Comparison of ENCODE assay signal across 8 mouse cellular contexts in the genomic region with DNA sequence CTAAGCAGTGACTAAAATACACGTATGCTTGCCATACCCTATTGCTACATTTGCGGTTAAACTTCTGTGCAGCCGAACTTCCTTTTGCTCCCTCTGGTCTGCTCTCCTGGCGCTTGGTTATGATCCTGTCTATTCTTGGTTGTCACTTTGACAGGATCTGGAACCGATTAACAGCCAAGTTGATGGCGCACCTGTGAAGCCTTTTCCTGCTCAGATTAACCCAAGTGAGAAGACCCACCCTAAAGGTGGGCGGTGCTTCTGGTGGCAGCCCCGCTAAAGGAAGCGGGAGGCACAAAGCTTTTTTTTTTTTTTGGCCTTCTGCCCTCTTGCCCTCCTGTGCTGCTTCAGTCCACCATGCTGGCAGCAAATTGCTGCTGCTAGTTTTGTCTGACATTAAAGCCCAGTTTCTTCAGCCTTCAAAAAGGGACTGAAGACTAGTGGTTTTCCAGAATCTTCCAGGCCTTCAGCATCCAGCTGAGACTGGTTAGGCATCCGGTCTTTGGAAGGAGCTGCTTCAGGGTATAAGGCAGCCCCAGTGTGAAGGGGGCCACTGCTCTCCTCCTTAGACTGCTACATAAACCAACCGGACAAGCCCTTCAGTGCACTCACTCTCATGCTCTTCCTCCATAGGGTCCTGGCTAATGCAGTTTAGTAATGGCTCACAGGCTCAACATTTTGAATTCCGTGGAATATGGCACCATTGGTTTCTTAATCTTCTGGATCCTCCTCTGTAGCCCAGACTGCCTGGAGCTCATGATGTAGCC. TPM values are rescaled to one million over a fixed set of nuclear protein-coding genes. Genes with fewer than 3 reads are reported as not detected.
DNase-seq lines count a peak whose midpoint lies in the region; ATAC-seq lines count a peak whose summit lies in the region.

No protein-coding gene starts in this region.

- intact Hi-C loops in left cerebral cortex, postnatal 14 days (cut with DNase I) = no loop called here

- no peak overlapping the region for H3K4me3 ChIP-seq in kidney, embryonic 14.5 days (ENCODE audit: low read length)
- no peak overlapping the region for H3K4me3 ChIP-seq in liver, embryonic 13.5 days (replicated peaks)

- ATAC-seq in kidney, embryonic 14.5 days (ENCODE audit: low FRiP score, low TSS enrichment) = 0 out of 2 replicates have a peak, but pooled peaks have one; percentile 20
- 0 out of 2 replicates have a peak, but pooled peaks have one; percentile 18 for ATAC-seq in liver, embryonic 13.5 days (ENCODE audit: low read depth)

- no peak for DNase-seq in kidney, adult 11 months
- peak; percentile 7 for DNase-seq in c-Kit-positive CD71-positive TER-119-positive erythroid progenitor cells, embryonic 14.5 days (ENCODE audit: low spot score)
- no peak for DNase-seq in liver, embryonic 13.5 days
- DNase-seq in thymus, postnatal 10 days (ENCODE audit: low spot score in 2 of 2) = peak; percentile 44 to 51
- DNase-seq in cerebellum, postnatal 36 days = no peak
- no peak for DNase-seq in frontal cortex, postnatal 10 days (ENCODE audit: low spot score in 2 of 2)
- DNase-seq in left cerebral cortex, postnatal 14 days (ENCODE audit: low spot score in 2 of 2) = no peak

- H3K4me2 ChIP-seq in kidney, embryonic 14.5 days (replicated peaks; ENCODE audit: low read depth, low read length) = no peak overlapping the region
- H3K4me2 ChIP-seq in liver, embryonic 13.5 days = peak overlapping the region; percentile 41

- H3K36me3 ChIP-seq in kidney, embryonic 14.5 days (ENCODE audit: control insufficient read depth, insufficient read depth, low read length) = no peaks in the 10 kb centered on the region
- no peaks in the 10 kb centered on the region for H3K36me3 ChIP-seq in liver, embryonic 13.5 days

- no peak overlapping the region for H3K9ac ChIP-seq in kidney, embryonic 14.5 days (ENCODE audit: low read depth, low read length)
- no peak overlapping the region for H3K9ac ChIP-seq in liver, embryonic 13.5 days

- no peaks in the 10 kb centered on the region for H3K27me3 ChIP-seq in kidney, embryonic 14.5 days (ENCODE audit: control insufficient read depth, insufficient read depth, low read length)
- H3K27me3 ChIP-seq in liver, embryonic 13.5 days = no peaks in the 10 kb centered on the region

- 49% methylated on average over 12 of the region's 12 CpGs for WGBS in kidney, embryonic 14.5 days
- 28% methylated on average over 12 of the region's 12 CpGs for WGBS in liver, embryonic 13.5 days (ENCODE audit: insufficient replicate concordance)

- H3K27ac ChIP-seq in kidney, embryonic 14.5 days (ENCODE audit: low read depth, low read length) = 0 out of 2 replicates have a peak overlapping the region, but pooled peaks have one; percentile 24
- H3K27ac ChIP-seq in liver, embryonic 13.5 days = no peak overlapping the region; the same call in 1 of the 2 replicates

- no peaks in the 10 kb centered on the region for H3K9me3 ChIP-seq in kidney, embryonic 14.5 days (ENCODE audit: control insufficient read depth, low read length)
- no peaks in the 10 kb centered on the region for H3K9me3 ChIP-seq in liver, embryonic 13.5 days (replicated peaks)

- H3K4me1 ChIP-seq in kidney, embryonic 14.5 days (ENCODE audit: control insufficient read depth, insufficient read depth, low read length) = 0 out of 2 replicates have a peak, but pooled peaks cover 3% of the 10 kb centered on the region
- peaks cover 14% of the 10 kb centered on the region for H3K4me1 ChIP-seq in liver, embryonic 13.5 days (replicated peaks)

RNA-seq across cellular contexts. Expression of a gene that starts 16.2 kb away (rescaled TPM):
- 4.8 and 6.6 TPM in 2 replicates for polyA plus RNA-seq in kidney, embryonic 14.5 days (2014; fragmentation: Nextera tagmentation; extraction: Ambion mirVana)
- polyA plus RNA-seq in liver, embryonic 13.5 days (2015; fragmentation: Nextera tagmentation; extraction: Ambion mirVana) = 0.52 and 0.81 TPM in 2 replicates
- total RNA-seq in left cerebral cortex, postnatal 14 days (2021) = 10 to 100 TPM; 18.5 to 19.5 TPM

RNA-seq across cellular contexts. Expression of a gene that starts 26.6 kb away (rescaled TPM):
- 2.1 and 2.4 TPM in 2 replicates for polyA plus RNA-seq in kidney, embryonic 14.5 days (2014; fragmentation: Nextera tagmentation; extraction: Ambion mirVana)
- polyA plus RNA-seq in liver, embryonic 13.5 days (2015; fragmentation: Nextera tagmentation; extraction: Ambion mirVana) = 3.0 and 3.2 TPM in 2 replicates
- 10 to 100 TPM; 10.6 to 11.5 TPM for total RNA-seq in left cerebral cortex, postnatal 14 days (2021)

Comparison
In these comparisons a context has a peak if more than half of its experiments do, and no peak if none do; other contexts are left out.
1. DNase-seq: peak in c-Kit-positive CD71-positive TER-119-positive erythroid progenitor cells, embryonic 14.5 days (single experiment) and thymus, postnatal 10 days (2 of 2); none in kidney, adult 11 months (single experiment), liver, embryonic 13.5 days (single experiment), cerebellum, postnatal 36 days (0 of 2), frontal cortex, postnatal 10 days (0 of 2) and left cerebral cortex, postnatal 14 days (0 of 2).